Mouse (Mus musculus): ENCODE measurements around the gene Kremen1. TPM values are rescaled to one million over a fixed set of nuclear protein-coding genes. Genes with fewer than 3 reads are reported as not detected.

Kremen1 gene
- polyA plus RNA-seq, 1 experiment from 2014 or later: 25.9 TPM

DNA sequence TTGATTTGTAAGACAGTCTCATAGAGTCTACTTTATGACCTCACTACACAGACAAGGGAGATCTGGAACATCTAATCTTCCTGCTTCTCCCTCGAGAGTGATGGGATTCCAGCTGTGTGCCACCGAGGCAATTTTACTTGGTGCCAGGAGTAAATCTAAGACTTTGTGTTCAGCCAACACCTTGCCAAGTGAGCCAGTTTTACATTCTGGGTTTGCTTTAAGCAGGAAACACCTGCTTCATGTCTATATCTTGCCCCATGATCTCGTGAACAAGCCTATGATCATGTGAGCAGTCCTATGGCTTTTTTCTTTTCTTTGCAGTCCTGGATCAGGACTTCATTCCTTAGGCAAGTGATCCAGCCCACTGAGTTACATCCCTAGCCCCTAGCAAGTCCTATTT is 7.8 kb downstream of the Kremen1 start:
- H3K27me3 ChIP-seq (ENCODE audit: insufficient read depth, low read length): no peaks in the 10 kb centered on the region
- no peaks in the 10 kb centered on the region for H3K36me3 ChIP-seq (ENCODE audit: insufficient read depth, low read length)
- H3K4me1 ChIP-seq (ENCODE audit: insufficient read depth, low read length): peaks cover 50% of the 10 kb centered on the region
- H3K27ac ChIP-seq (ENCODE audit: low read length): no peak overlapping the region
- ATAC-seq (ENCODE audit: low FRiP score, low TSS enrichment): no peak
- H3K4me3 ChIP-seq (ENCODE audit: low read length): no peak overlapping the region
- H3K4me2 ChIP-seq (replicated peaks; ENCODE audit: low read depth, low read length): no peak overlapping the region
- no peak overlapping the region for H3K9ac ChIP-seq (replicated peaks; ENCODE audit: low read length)
- H3K9me3 ChIP-seq (ENCODE audit: low read length): no peaks in the 10 kb centered on the region
- 44% methylated on average over 3 of the region's 3 CpGs for WGBS

DNA sequence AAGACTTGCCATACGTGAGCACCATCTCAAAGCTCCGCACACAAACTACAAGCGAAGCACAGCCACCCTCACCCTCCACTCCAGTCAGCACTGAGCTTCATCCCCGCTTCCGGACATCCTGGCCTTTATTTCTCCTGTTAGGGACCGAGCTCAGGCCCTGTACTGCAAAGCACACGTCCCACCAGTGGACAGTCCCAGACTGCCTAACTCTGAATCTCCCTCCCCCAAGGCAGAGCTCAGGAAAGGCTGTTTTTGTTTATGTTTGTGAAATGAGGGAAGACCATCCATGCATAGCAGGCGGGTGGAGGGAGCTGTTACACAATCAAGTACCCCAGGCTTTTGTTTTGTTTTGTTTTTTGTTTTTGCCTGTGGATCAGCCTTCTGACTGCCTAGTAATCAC is 8.6 kb downstream of the Kremen1 start:
- Histone ChIP-seq H3K9me3 (ENCODE audit: low read length) (no peaks in the 10 kb centered on the region), H3K27me3 (ENCODE audit: insufficient read depth, low read length) (no peaks in the 10 kb centered on the region), H3K27ac (ENCODE audit: low read length) (no peak overlapping the region), H3K9ac (replicated peaks; ENCODE audit: low read length) (no peak overlapping the region), H3K4me1 (ENCODE audit: insufficient read depth, low read length) (peaks cover 50% of the 10 kb centered on the region), H3K4me3 (ENCODE audit: low read length) (no peak overlapping the region), H3K4me2 (replicated peaks; ENCODE audit: low read depth, low read length) (no peak overlapping the region), H3K36me3 (ENCODE audit: insufficient read depth, low read length) (no peaks in the 10 kb centered on the region)
- ATAC-seq (ENCODE audit: low FRiP score, low TSS enrichment): peak; percentile 19; the same call in 1 of the 2 replicates
- WGBS: 80% methylated on average over 8 of the region's 8 CpGs

DNA sequence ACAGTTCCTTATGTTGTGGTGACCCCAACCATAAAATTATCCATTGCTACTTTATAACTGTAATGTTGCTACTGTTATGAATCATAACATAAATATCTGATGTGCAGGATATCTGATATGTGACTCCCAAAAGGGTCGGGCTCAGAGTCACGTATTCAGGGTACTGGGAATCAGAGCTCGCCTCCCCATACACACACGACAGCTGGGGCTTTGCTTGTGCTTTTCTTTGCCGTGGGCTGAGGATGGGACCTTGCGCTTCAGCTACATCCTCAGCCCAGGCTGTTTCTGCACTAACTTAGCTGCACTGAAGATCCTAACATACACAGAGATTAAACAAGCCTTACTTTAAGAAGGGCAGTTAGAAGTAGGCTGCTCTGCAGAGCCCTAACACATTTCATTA is 10.2 kb downstream of the Kremen1 start:
- H3K27me3 ChIP-seq (ENCODE audit: insufficient read depth, low read length): no peaks in the 10 kb centered on the region
- no peak for ATAC-seq (ENCODE audit: low FRiP score, low TSS enrichment)
- H3K27ac ChIP-seq (ENCODE audit: low read length): no peak overlapping the region; the same call in 1 of the 2 replicates
- WGBS: 28% methylated on average over 6 of the region's 6 CpGs
- H3K9ac ChIP-seq (replicated peaks; ENCODE audit: low read length): no peak overlapping the region
- peaks cover 38% of the 10 kb centered on the region for H3K4me1 ChIP-seq (ENCODE audit: insufficient read depth, low read length)
- no peaks in the 10 kb centered on the region for H3K36me3 ChIP-seq (ENCODE audit: insufficient read depth, low read length)
- no peak overlapping the region for H3K4me2 ChIP-seq (replicated peaks; ENCODE audit: low read depth, low read length)
- H3K4me3 ChIP-seq (ENCODE audit: low read length): no peak overlapping the region
- no peaks in the 10 kb centered on the region for H3K9me3 ChIP-seq (ENCODE audit: low read length)

- Histone ChIP-seq H3K9ac (replicated peaks; ENCODE audit: low read length) (no peak overlapping the region), H3K4me2 (replicated peaks; ENCODE audit: low read depth, low read length) (no peak overlapping the region), H3K27me3 (ENCODE audit: insufficient read depth, low read length) (no peaks in the 10 kb centered on the region), H3K36me3 (ENCODE audit: insufficient read depth, low read length) (no peaks in the 10 kb centered on the region), H3K4me3 (ENCODE audit: low read length) (no peak overlapping the region), H3K4me1 (ENCODE audit: insufficient read depth, low read length) (peaks cover 39% of the 10 kb centered on the region), H3K9me3 (ENCODE audit: low read length) (no peaks in the 10 kb centered on the region), H3K27ac (ENCODE audit: low read length) (no peak overlapping the region)
- 62% methylated on average over 2 of the region's 2 CpGs for WGBS
- ATAC-seq (ENCODE audit: low FRiP score, low TSS enrichment): no peak
Measured at GRCm38 (mm10) chr11:5248200-5248599, 13.2 kb downstream of the Kremen1 start.

DNA sequence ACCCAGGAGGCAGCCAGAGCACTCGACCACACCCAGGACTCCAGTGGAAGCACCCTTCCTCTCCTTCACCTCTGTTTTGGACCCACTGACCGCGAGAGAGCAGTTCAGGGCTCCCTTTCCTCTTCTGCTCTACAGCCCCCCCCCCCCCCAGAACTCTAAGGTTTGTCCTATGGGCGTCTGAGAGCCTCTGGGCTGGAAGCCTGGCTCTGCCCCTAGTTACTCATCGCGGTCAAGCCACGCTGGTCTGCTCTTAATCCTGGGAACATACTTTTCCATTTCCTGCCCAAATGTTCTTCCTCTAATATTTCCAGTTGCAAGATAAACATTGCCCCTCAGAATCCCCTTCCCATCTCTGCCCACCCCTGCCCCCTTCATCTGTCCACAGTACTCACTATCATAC is 15.9 kb downstream of the Kremen1 start:
- H3K9me3 ChIP-seq (ENCODE audit: low read length): no peaks in the 10 kb centered on the region
- peaks cover 42% of the 10 kb centered on the region for H3K4me1 ChIP-seq (ENCODE audit: insufficient read depth, low read length)
- H3K4me3 ChIP-seq (ENCODE audit: low read length): no peak overlapping the region
- H3K27me3 ChIP-seq (ENCODE audit: insufficient read depth, low read length): no peaks in the 10 kb centered on the region
- H3K36me3 ChIP-seq (ENCODE audit: insufficient read depth, low read length): peaks cover 13% of the 10 kb centered on the region
- WGBS: 83% methylated on average over 7 of the region's 7 CpGs
- no peak overlapping the region for H3K9ac ChIP-seq (replicated peaks; ENCODE audit: low read length)
- 0 out of 2 replicates have a peak overlapping the region, but pooled peaks have one; percentile 66 for H3K27ac ChIP-seq (ENCODE audit: low read length)
- H3K4me2 ChIP-seq (replicated peaks; ENCODE audit: low read depth, low read length): no peak overlapping the region
- no peak for ATAC-seq (ENCODE audit: low FRiP score, low TSS enrichment)

GRCm38 (mm10) chr11:5244749-5245130 is 16.6 kb downstream of the Kremen1 start:
- no peak overlapping the region for H3K9ac ChIP-seq (replicated peaks; ENCODE audit: low read length)
- WGBS: 42% methylated on average over 8 of the region's 8 CpGs
- peaks cover 13% of the 10 kb centered on the region for H3K36me3 ChIP-seq (ENCODE audit: insufficient read depth, low read length)
- H3K9me3 ChIP-seq (ENCODE audit: low read length): no peaks in the 10 kb centered on the region
- peaks cover 49% of the 10 kb centered on the region for H3K4me1 ChIP-seq (ENCODE audit: insufficient read depth, low read length)
- ATAC-seq (ENCODE audit: low FRiP score, low TSS enrichment): 0 out of 2 replicates have a peak, but pooled peaks have one; percentile 26
- H3K27me3 ChIP-seq (ENCODE audit: insufficient read depth, low read length): no peaks in the 10 kb centered on the region
- no peak overlapping the region for H3K4me3 ChIP-seq (ENCODE audit: low read length)
- peak overlapping the region; percentile 66 for H3K27ac ChIP-seq (ENCODE audit: low read length)
- peak overlapping the region; percentile 23; the same call in 1 of the 2 replicates for H3K4me2 ChIP-seq (replicated peaks; ENCODE audit: low read depth, low read length)

- Histone ChIP-seq H3K9ac (replicated peaks; ENCODE audit: low read length) (peak overlapping the region; percentile 31; the same call in 1 of the 2 replicates), H3K4me1 (ENCODE audit: insufficient read depth, low read length) (peaks cover 56% of the 10 kb centered on the region), H3K9me3 (ENCODE audit: low read length) (no peaks in the 10 kb centered on the region), H3K4me2 (replicated peaks; ENCODE audit: low read depth, low read length) (peak overlapping the region; percentile 23), H3K4me3 (ENCODE audit: low read length) (no peak overlapping the region), H3K27me3 (ENCODE audit: insufficient read depth, low read length) (no peaks in the 10 kb centered on the region), H3K27ac (ENCODE audit: low read length) (peak overlapping the region; percentile 66), H3K36me3 (ENCODE audit: insufficient read depth, low read length) (peaks cover 13% of the 10 kb centered on the region)
- 0 out of 2 replicates have a peak, but pooled peaks have one; percentile 35 for ATAC-seq (ENCODE audit: low FRiP score, low TSS enrichment)
- WGBS: 45% methylated on average over 24 of the region's 24 CpGs
Measured at GRCm38 (mm10) chr11:5243812-5244748, 17.3 kb downstream of the Kremen1 start.

GRCm38 (mm10) chr11:5243208-5243607 is 18.1 kb downstream of the Kremen1 start:
- H3K4me2 ChIP-seq (replicated peaks; ENCODE audit: low read depth, low read length): no peak overlapping the region
- peaks cover 64% of the 10 kb centered on the region for H3K4me1 ChIP-seq (ENCODE audit: insufficient read depth, low read length)
- no peak overlapping the region for H3K9ac ChIP-seq (replicated peaks; ENCODE audit: low read length)
- no peak overlapping the region for H3K4me3 ChIP-seq (ENCODE audit: low read length)
- H3K9me3 ChIP-seq (ENCODE audit: low read length): no peaks in the 10 kb centered on the region
- no peak overlapping the region for H3K27ac ChIP-seq (ENCODE audit: low read length)
- H3K27me3 ChIP-seq (ENCODE audit: insufficient read depth, low read length): no peaks in the 10 kb centered on the region
- WGBS: 89% methylated on average over 7 of the region's 7 CpGs
- peaks cover 14% of the 10 kb centered on the region for H3K36me3 ChIP-seq (ENCODE audit: insufficient read depth, low read length)
- no peak for ATAC-seq (ENCODE audit: low FRiP score, low TSS enrichment)

DNA sequence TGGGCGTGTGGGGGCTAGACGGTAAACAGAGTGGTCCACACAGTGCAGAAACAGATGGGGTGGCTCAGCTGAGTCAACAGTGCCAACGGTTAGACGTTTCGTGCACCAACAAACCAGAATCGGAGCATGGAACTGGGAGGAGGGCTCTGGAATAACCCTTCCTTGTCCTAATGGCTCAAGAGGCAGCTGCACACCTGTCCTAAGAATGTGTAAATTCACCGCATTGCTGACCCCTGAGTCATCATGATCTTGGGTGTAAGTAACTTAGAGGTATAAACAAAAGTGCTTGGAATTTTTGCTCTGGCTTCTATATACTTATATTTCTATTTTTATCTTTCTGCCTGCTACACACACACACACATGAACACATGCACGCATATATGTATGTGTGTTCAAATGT is 19.2 kb downstream of the Kremen1 start:
- peak overlapping the region; percentile 29; the same call in 1 of the 2 replicates for H3K27ac ChIP-seq (ENCODE audit: low read length)
- no peak overlapping the region for H3K9ac ChIP-seq (replicated peaks; ENCODE audit: low read length)
- H3K4me1 ChIP-seq (ENCODE audit: insufficient read depth, low read length): peaks cover 64% of the 10 kb centered on the region
- no peak overlapping the region for H3K4me3 ChIP-seq (ENCODE audit: low read length)
- 64% methylated on average over 8 of the region's 8 CpGs for WGBS
- peaks cover 22% of the 10 kb centered on the region for H3K36me3 ChIP-seq (ENCODE audit: insufficient read depth, low read length)
- no peaks in the 10 kb centered on the region for H3K9me3 ChIP-seq (ENCODE audit: low read length)
- no peaks in the 10 kb centered on the region for H3K27me3 ChIP-seq (ENCODE audit: insufficient read depth, low read length)
- ATAC-seq (ENCODE audit: low FRiP score, low TSS enrichment): no peak
- no peak overlapping the region for H3K4me2 ChIP-seq (replicated peaks; ENCODE audit: low read depth, low read length)

Data from kidney, embryonic 16.5 days (tissue).